Mouse (Mus musculus) liver, embryonic 15.5 days (tissue): ENCODE results near the gene Col4a4. TPM values are rescaled to one million over a fixed set of nuclear protein-coding genes. Genes with fewer than 3 reads are reported as not detected.

Experiments
- ATAC-seq: fragments of 200-750 bp; cut with Nextera tagmentation; 2 replicates; pipeline ENCODE4 v1.8.0; 2017; ENCODE audit warnings: moderate number of reproducible peaks, mild to moderate bottlenecking, moderate library complexity; ENCODE audit not compliant: insufficient read depth
- H3K27ac ChIP-seq: fragments of 300-500 bp; sonication (generic); replicated peaks from 2 replicates; pipeline ENCODE4 v1.5.1; 2015; ENCODE audit warnings: mild to moderate bottlenecking, inconsistent platforms
- H3K27me3 ChIP-seq: fragments of 300-500 bp; sonication (generic); 2 replicates; pipeline ENCODE4 v1.6.1; 2015; ENCODE audit warnings: mild to moderate bottlenecking, inconsistent platforms
- H3K36me3 ChIP-seq: fragments of 300-500 bp; sonication (generic); replicated peaks from 2 replicates; pipeline ENCODE4 v1.6.1; 2015; ENCODE audit warnings: moderate library complexity, mild to moderate bottlenecking, inconsistent platforms
- H3K4me1 ChIP-seq: fragments of 300-500 bp; sonication (generic); replicated peaks from 2 replicates; pipeline ENCODE4 v1.6.1; 2015; ENCODE audit warnings: inconsistent platforms
- H3K4me2 ChIP-seq: fragments of 300-500 bp; sonication (generic); 2 replicates; pipeline ENCODE4 v1.6.1; 2015; ENCODE audit warnings: moderate library complexity, mild to moderate bottlenecking, inconsistent platforms
- H3K4me3 ChIP-seq: fragments of 300-500 bp; sonication (generic); replicated peaks from 2 replicates; pipeline ENCODE4 v1.5.1; 2015; ENCODE audit warnings: mild to moderate bottlenecking, inconsistent platforms
- H3K9ac ChIP-seq: fragments of 300-500 bp; sonication (generic); 2 replicates; pipeline ENCODE4 v1.6.1; 2015; ENCODE audit warnings: moderate library complexity, mild to moderate bottlenecking, inconsistent platforms
- H3K9me3 ChIP-seq: fragments of 300-500 bp; sonication (generic); replicated peaks from 2 replicates; pipeline ENCODE4 v1.6.1; 2016; ENCODE audit warnings: inconsistent platforms
- WGBS: fragments of 180-500 bp; shearing (Covaris S2); methylation state at CpG from one replicate; pipeline ENCODE4 v1.1.7; 2015; ENCODE audit warnings: mixed read lengths; ENCODE audit not compliant: insufficient replicate concordance; 5-methylcytosine and 5-hydroxymethylcytosine counted together
- polyA plus RNA-seq: library from polyadenylated mRNA; unstranded; fragments of >200 nt; fragmentation: Nextera tagmentation; extraction: Ambion mirVana; gene quantifications from 2 replicates; pipeline ENCODE4 v1.2.1, GENCODE M21; 2015

Gene Col4a4
- polyA plus RNA-seq, 1 experiment from 2014 or later: 0.14 TPM

DNA sequence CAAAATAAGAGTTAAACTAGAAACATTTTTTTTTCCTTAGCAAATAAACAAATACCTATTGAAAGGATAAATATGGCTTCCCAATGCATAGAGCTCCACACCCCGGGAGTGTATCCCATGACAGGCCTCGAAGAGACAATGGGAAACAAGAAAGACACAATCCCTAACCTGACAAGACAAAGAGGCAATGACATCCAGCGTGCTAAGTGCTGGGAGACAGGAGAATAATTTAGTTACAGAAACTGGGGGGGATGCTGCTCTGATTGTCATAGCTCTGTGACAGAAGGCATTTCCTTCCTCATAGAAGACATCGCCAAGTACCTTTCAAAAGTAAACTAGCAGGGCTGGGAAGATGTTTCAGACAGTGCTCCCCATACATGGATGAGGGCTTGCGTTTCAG lies 111.4 kb downstream of the Col4a4 start:
- ATAC-seq: no peak
- Histone ChIP-seq H3K9me3 (no peaks in the 10 kb centered on the region), H3K4me3 (no peak overlapping the region), H3K27me3 (no peaks in the 10 kb centered on the region), H3K4me1 (no peaks in the 10 kb centered on the region), H3K27ac (no peak overlapping the region), H3K9ac (no peak overlapping the region), H3K4me2 (no peak overlapping the region), H3K36me3 (no peaks in the 10 kb centered on the region)
- 56% methylated on average over 5 of the region's 5 CpGs for WGBS

DNA sequence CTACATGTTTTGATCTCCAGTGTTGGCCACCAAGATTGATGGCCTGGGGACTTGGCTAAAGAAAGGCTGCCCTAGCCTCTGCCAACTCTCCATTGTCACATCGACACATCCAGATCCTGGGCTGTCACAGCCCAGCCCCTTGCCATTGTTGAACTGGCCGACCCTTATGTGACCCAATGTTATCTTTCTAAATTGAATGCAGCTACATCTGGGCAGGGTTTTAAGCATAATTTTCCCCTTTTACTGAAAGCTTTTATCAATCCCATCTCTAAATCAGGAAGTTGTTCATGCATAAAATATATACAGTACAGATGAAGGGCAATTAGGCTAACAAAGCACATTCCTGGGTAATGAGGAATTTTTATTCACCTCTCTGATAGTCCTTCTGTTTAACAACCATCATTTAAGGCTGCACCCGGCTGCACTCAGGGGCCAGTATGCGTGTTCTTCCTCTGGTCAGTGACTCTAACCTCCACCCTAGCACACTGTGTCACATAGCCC lies 112.1 kb downstream of the Col4a4 start:
- Histone ChIP-seq H3K36me3 (no peaks in the 10 kb centered on the region), H3K4me1 (no peaks in the 10 kb centered on the region), H3K9me3 (no peaks in the 10 kb centered on the region), H3K4me3 (no peak overlapping the region), H3K9ac (no peak overlapping the region), H3K27ac (no peak overlapping the region), H3K27me3 (no peaks in the 10 kb centered on the region), H3K4me2 (no peak overlapping the region)
- no peak for ATAC-seq
- 31% methylated on average over 4 of the region's 4 CpGs for WGBS

GRCm38 (mm10) chr1:82473467-82473866 lies 113.2 kb downstream of the Col4a4 start:
- Histone ChIP-seq H3K4me2 (no peak overlapping the region), H3K9me3 (no peaks in the 10 kb centered on the region), H3K36me3 (no peaks in the 10 kb centered on the region), H3K9ac (no peak overlapping the region), H3K4me1 (no peaks in the 10 kb centered on the region), H3K4me3 (no peak overlapping the region), H3K27me3 (no peaks in the 10 kb centered on the region), H3K27ac (no peak overlapping the region)
- no peak for ATAC-seq

DNA sequence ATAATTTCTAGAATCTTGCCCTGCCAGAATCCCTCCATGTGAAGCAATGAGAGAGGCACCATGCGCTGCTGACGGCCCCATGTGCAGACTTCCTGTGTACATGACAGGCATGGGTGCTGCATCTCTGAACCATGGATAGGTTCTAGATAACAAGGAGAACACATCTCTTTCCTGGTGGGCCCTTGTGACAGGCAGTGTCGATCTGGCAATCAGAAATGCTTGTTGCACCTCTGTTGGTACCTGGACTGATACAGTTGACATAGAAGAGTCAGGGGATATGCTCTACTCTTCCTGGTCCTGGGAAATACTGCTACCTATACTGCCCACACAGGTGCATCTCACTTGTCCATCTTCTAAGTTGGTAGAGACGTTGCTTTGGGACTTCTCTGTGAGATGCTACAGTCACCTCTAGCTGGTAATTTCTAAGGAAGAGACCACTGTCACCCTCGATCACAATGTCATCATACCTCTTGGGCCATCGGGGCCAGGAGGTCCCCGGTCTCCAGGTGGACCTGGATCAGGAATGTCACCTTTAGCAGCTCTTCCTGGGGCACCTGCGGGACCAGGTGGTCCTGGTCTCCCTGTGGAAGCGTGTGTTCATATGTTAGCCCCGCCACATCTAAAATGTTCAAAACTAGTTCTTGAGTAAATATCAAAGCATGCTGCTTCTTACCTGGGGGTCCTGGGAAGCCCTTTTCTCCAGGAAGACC lies 116.0 kb downstream of the Col4a4 start:
- ATAC-seq: no peak
- Histone ChIP-seq H3K9me3 (no peaks in the 10 kb centered on the region), H3K4me1 (no peaks in the 10 kb centered on the region), H3K4me3 (no peak overlapping the region), H3K36me3 (no peaks in the 10 kb centered on the region), H3K4me2 (no peak overlapping the region), H3K27ac (no peak overlapping the region), H3K9ac (no peak overlapping the region), H3K27me3 (no peaks in the 10 kb centered on the region)
- WGBS: 71% methylated on average over 10 of the region's 10 CpGs

DNA sequence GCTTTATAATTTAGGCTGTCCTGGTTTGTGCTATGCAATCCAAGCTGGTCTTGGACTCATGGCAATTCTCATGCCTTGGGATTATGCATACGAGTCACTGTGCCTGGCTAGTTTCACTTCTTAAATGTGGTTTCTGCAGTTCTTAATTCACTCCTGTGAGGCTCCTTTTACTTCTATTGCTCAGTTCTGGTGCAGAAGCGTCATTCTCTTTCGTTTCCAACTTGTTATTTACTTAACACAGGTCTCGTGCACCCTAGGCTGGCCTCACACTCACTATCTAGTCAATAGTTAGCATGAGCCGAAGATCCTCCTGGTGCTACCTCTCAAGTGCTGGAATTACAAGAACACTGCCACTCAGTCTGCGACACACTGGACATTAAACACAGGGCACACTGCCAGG lies 117.8 kb downstream of the Col4a4 start:
- Histone ChIP-seq H3K9ac (no peak overlapping the region), H3K4me2 (no peak overlapping the region), H3K9me3 (no peaks in the 10 kb centered on the region), H3K4me1 (no peaks in the 10 kb centered on the region), H3K36me3 (no peaks in the 10 kb centered on the region), H3K27me3 (no peaks in the 10 kb centered on the region), H3K4me3 (no peak overlapping the region), H3K27ac (no peak overlapping the region)
- 60% methylated on average over 6 of the region's 6 CpGs for WGBS
- ATAC-seq: no peak

GRCm38 (mm10) chr1:82465321-82465853 lies 121.3 kb downstream of the Col4a4 start:
- H3K4me2 ChIP-seq: no peak overlapping the region
- H3K9me3 ChIP-seq: no peaks in the 10 kb centered on the region
- H3K4me1 ChIP-seq: no peaks in the 10 kb centered on the region
- no peak for ATAC-seq
- no peak overlapping the region for H3K4me3 ChIP-seq
- no peak overlapping the region for H3K9ac ChIP-seq
- H3K27ac ChIP-seq: no peak overlapping the region
- H3K36me3 ChIP-seq: no peaks in the 10 kb centered on the region
- 47% methylated on average over 6 of the region's 6 CpGs for WGBS
- no peaks in the 10 kb centered on the region for H3K27me3 ChIP-seq

DNA sequence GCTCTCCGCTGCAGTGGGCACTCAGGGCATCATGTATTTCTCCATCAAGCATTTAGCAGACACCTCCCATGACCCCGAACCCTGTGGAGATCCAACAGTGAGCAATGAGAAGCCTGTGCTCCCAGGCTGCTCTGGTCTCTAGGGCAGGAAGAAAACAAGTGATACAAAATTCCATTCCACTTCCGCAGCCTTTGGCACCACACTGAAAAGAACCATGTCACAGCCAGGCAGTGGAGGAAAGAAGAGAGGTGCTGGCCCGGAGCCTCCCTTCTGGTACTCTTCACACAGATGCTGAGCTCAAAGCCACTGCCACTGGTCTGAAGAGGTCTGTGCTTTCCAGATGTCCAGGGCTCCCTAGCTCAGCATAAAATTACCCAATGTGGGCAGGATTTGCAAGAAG lies 125.6 kb downstream of the Col4a4 start:
- Histone ChIP-seq H3K9ac (no peak overlapping the region), H3K4me3 (no peak overlapping the region), H3K9me3 (no peaks in the 10 kb centered on the region), H3K27ac (no peak overlapping the region), H3K4me1 (no peaks in the 10 kb centered on the region), H3K27me3 (no peaks in the 10 kb centered on the region), H3K36me3 (no peaks in the 10 kb centered on the region), H3K4me2 (no peak overlapping the region)
- ATAC-seq: no peak
- WGBS: 63% methylated on average over 4 of the region's 4 CpGs

DNA sequence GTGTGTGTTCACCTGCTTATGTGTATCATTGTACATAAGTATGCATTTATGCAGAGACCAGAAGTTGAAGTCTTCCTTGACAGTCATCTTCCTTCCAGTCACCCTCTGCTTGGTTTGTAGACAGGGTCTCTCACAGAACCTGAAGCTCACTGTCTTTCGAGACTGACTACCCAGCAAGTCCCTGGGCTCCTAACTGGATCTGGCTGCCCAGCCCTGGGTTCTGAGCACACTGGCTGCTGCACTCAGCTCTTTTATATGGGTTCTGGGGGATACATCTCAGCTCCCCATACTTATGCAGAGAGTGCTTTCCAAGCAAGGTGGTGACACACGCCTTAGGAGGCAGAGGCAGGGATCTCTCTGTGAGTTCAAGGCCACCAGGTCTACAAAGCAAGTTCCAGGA lies 126.7 kb downstream of the Col4a4 start:
- Histone ChIP-seq H3K9ac (no peak overlapping the region), H3K27me3 (no peaks in the 10 kb centered on the region), H3K4me3 (no peak overlapping the region), H3K4me1 (no peaks in the 10 kb centered on the region), H3K27ac (no peak overlapping the region), H3K9me3 (no peaks in the 10 kb centered on the region), H3K4me2 (no peak overlapping the region), H3K36me3 (no peaks in the 10 kb centered on the region)
- 46% methylated on average over 2 of the region's 2 CpGs for whole genome bisulfite sequencing
- no peak for ATAC-seq

DNA sequence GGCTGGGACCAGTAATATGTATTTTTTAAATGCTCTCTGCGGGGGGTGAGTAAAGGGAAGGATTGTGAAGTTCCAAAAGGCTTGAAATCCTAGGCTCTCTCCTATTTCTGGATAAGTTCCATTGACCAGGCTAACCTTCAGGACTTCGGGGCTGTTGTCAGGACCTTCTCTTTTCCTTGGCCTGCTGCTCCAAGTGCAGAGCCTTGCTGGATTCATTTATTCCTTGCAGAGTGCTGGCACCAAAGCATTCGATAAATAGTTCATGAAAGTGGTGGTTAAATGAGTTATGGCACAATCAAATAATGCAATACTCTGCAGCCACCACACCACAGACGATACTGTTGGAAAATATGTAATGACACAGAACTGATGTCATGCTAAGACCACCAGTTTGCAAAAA lies 127.3 kb downstream of the Col4a4 start:
- no peaks in the 10 kb centered on the region for H3K4me1 ChIP-seq
- H3K4me2 ChIP-seq: no peak overlapping the region
- no peak overlapping the region for H3K27ac ChIP-seq
- WGBS: 54% methylated on average over 4 of the region's 4 CpGs
- no peak for ATAC-seq
- H3K9ac ChIP-seq: no peak overlapping the region
- H3K27me3 ChIP-seq: no peaks in the 10 kb centered on the region
- no peaks in the 10 kb centered on the region for H3K36me3 ChIP-seq
- H3K9me3 ChIP-seq: no peaks in the 10 kb centered on the region
- H3K4me3 ChIP-seq: no peak overlapping the region

DNA sequence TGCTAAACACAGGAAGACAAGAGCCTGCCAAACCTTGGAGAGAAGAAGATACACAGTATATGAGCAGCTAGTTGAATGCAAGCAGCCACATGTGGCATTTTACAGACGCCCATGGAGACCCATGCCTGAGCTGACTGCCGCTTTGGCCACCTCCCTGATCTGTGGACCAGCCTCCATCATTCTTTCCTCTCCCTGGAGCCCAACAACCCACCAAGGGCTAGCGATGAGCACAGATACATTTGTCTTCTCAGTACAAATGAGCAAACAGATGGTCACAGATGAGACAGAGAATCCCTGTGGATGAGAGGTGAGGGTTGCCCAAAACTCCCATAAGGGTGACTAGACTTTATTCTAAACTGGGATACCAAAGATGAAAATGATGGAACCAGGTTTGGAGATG lies 132.6 kb downstream of the Col4a4 start:
- Histone ChIP-seq H3K27ac (no peak overlapping the region), H3K4me1 (no peaks in the 10 kb centered on the region), H3K4me2 (no peak overlapping the region), H3K9ac (no peak overlapping the region), H3K27me3 (no peaks in the 10 kb centered on the region), H3K36me3 (no peaks in the 10 kb centered on the region), H3K4me3 (no peak overlapping the region), H3K9me3 (no peaks in the 10 kb centered on the region)
- 66% methylated on average over 3 of the region's 3 CpGs for WGBS
- ATAC-seq: no peak

DNA sequence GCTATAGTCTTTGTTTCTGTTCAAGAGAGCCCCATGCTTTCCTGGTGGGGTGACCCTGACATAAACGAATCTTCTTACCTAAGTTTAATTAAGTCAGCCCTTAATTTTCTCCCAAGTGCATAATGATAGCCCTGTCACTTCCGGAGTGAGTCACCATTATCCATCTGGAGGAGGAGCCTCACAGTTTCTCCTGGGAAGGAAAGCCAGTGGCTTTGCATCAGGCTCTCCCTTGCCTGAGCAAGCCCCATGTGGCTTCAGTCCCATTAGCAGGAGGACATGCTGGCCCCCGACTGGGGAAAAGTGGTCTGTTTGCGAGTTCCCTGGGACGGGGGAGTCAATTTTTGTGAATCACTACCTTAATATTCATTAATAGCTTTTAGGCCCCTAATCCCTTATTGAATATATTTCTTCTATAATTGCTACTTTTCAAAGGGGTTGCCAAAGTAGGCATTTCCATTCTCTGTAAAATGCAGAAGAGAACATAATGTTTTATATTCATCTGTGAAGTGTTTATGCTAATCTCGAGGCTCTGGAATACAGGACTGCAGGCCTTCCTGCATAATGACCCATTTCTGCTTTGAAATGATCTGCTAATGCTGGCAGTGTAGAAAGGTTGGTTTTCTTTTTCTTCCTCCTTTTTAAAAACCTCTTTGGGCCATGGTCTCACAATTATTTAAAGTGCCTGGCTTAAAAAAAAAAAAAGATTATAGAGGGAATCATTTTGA lies 134.6 kb downstream of the Col4a4 start:
- Histone ChIP-seq H3K27me3 (no peaks in the 10 kb centered on the region), H3K36me3 (no peaks in the 10 kb centered on the region), H3K27ac (no peak overlapping the region), H3K4me3 (no peak overlapping the region), H3K4me1 (no peaks in the 10 kb centered on the region), H3K4me2 (no peak overlapping the region), H3K9me3 (no peaks in the 10 kb centered on the region), H3K9ac (no peak overlapping the region)
- WGBS: 31% methylated on average over 6 of the region's 6 CpGs
- ATAC-seq: no peak
